Mouse (Mus musculus) heart, adult 2 months (tissue): ENCODE measurements around the gene Sigirr.

Experiments used
- CTCF ChIP-seq: fragments of 200-600 bp; IDR thresholded peaks from 2 replicates; pipeline ENCODE4 v1.8.1; 2022; ENCODE audit warnings: antibody characterized with exemption, mild to moderate bottlenecking, moderate library complexity
- EP300 ChIP-seq: fragments of 200-500 bp; IDR thresholded peaks from 2 replicates; pipeline ENCODE4 v1.6.1; 2011; ENCODE audit warnings: low read depth, low read length, control low read depth; ENCODE audit not compliant: insufficient read depth

- no peak for TF ChIP-seq CTCF
- no peak for TF ChIP-seq EP300
Observed at GRCm38 (mm10) chr7:141094487-141095205, 5.7 kb downstream of the Sigirr start.
